Mouse (Mus musculus) thymus, adult 2 months (tissue): Measurements from ENCODE around the gene Ccdc162.

Experiments
- CTCF ChIP-seq: fragments of 200-500 bp; IDR thresholded peaks from 2 replicates; pipeline ENCODE4 v1.5.1; 2012; ENCODE audit warnings: mild to moderate bottlenecking, control low read depth, low read length, moderate library complexity, borderline replicate concordance; ENCODE audit not compliant: control insufficient read depth, poor library complexity, insufficient read depth; ENCODE audit errors: extremely low read depth
- POLR2A ChIP-seq: fragments of 200-500 bp; IDR thresholded peaks from 2 replicates; pipeline ENCODE4 v1.6.1; 2012; ENCODE audit warnings: mild to moderate bottlenecking, low read length, control low read depth, moderate library complexity; ENCODE audit not compliant: control insufficient read depth, poor library complexity, insufficient read depth; ENCODE audit errors: extremely low read depth

DNA sequence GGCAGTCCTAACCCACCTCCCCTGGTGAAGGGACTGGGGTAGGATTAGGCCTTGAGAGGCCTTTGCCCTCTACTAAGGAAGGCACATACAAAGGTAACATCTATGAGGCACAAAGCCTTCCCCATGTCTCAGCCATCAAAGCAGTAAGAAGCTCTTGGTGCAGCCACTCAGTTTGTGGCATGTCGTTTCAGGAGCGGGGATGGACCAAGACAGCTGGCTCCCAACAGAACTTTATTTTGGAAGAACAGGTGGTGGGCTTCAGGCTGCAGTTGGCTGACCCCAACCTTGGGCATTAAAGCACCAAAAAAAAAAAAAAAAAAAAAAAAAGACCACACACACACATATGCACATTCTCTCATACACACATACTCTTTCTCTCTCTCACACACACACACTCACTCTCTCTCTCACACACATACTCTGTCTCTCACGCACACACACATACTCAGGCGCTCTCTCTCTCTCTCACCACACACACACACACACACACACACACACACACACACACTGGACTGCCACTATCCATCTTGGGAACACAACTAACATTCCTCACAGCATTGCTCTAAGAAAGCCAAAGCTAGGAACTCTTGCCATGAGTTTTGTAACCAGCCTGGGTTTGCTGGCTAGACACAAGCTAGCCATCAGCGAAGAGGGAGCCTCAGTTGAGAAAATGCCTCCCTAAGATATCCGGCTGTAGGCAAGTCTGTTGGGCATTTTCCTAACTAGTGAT lies 40.4 kb downstream of the Ccdc162 start:
- TF ChIP-seq POLR2A, result no peak
- no peak for TF ChIP-seq CTCF
